Mouse (Mus musculus) liver, postnatal 0 days (tissue): ENCODE results near the gene Slx1b. TPM values are rescaled to one million over a fixed set of nuclear protein-coding genes. Genes with fewer than 3 reads are reported as not detected.

Source experiments
- ATAC-seq: fragments of 200-750 bp; cut with Nextera tagmentation; 2 replicates; pipeline ENCODE4 v1.8.0; 2017; ENCODE audit warnings: mild to moderate bottlenecking, moderate library complexity
- DNase-seq: peaks from one replicate; pipeline ENCODE4 v3.0.0-alpha.2; 2016
- H3K27ac ChIP-seq: fragments of 300-500 bp; sonication (generic); 2 replicates; pipeline ENCODE4 v1.5.1; 2014; ENCODE audit warnings: antibody characterized with exemption, moderate library complexity, mild to moderate bottlenecking, low read depth
- H3K27me3 ChIP-seq: fragments of 300-500 bp; sonication (generic); 2 replicates; pipeline ENCODE4 v1.6.1; 2014; ENCODE audit warnings: low read length, control low read depth, mixed read lengths; ENCODE audit not compliant: insufficient read depth
- H3K36me3 ChIP-seq: fragments of 300-500 bp; sonication (generic); replicated peaks from 2 replicates; pipeline ENCODE4 v1.6.1; 2014; ENCODE audit warnings: mild to moderate bottlenecking, control low read depth, low read length, moderate library complexity, mixed read lengths; ENCODE audit not compliant: insufficient read depth
- H3K4me1 ChIP-seq: fragments of 300-500 bp; sonication (generic); 2 replicates; pipeline ENCODE4 v1.6.1; 2014; ENCODE audit warnings: antibody characterized with exemption, mild to moderate bottlenecking, control low read depth; ENCODE audit not compliant: insufficient read depth
- H3K4me2 ChIP-seq: fragments of 300-500 bp; sonication (generic); 2 replicates; pipeline ENCODE4 v1.6.1; 2014; ENCODE audit warnings: low read depth, mild to moderate bottlenecking, low read length, moderate library complexity, mixed read lengths
- H3K4me3 ChIP-seq: fragments of 300-500 bp; sonication (generic); 2 replicates; pipeline ENCODE4 v1.5.1; 2014; ENCODE audit warnings: low read depth, low read length
- H3K9ac ChIP-seq: fragments of 300-500 bp; sonication (generic); replicated peaks from 2 replicates; pipeline ENCODE4 v1.6.1; 2014; ENCODE audit warnings: mild to moderate bottlenecking, moderate library complexity
- H3K9me3 ChIP-seq: fragments of 300-500 bp; sonication (generic); 2 replicates; pipeline ENCODE4 v1.6.1; 2016; ENCODE audit warnings: mild to moderate bottlenecking, control low read depth, low read length, mixed read lengths
- CTCF ChIP-seq: sonication (generic); IDR thresholded peaks from 2 replicates; pipeline ENCODE4 v1.5.1; 2016; ENCODE audit warnings: antibody characterized with exemption, low read depth
- EP300 ChIP-seq: IDR thresholded peaks from 2 replicates; pipeline ENCODE4 v1.6.1; 2016; ENCODE audit warnings: antibody characterized with exemption, low read depth, mild to moderate bottlenecking
- WGBS: fragments of 180-500 bp; shearing (Covaris S2); extraction: QIAGEN DNeasy Blood & Tissue Kit; methylation state at CpG from one replicate; pipeline ENCODE4 v1.1.7; 2014; ENCODE audit not compliant: insufficient replicate concordance; 5-methylcytosine and 5-hydroxymethylcytosine counted together
- polyA plus RNA-seq: library from polyadenylated mRNA; unstranded; fragments of >200 nt; fragmentation: Nextera tagmentation; extraction: Ambion mirVana; gene quantifications from 2 replicates; pipeline ENCODE4 v1.2.1, GENCODE M21; 2015

Gene Slx1b
- polyA plus RNA-seq, 1 experiment from 2014 or later = 3.7 TPM

DNA sequence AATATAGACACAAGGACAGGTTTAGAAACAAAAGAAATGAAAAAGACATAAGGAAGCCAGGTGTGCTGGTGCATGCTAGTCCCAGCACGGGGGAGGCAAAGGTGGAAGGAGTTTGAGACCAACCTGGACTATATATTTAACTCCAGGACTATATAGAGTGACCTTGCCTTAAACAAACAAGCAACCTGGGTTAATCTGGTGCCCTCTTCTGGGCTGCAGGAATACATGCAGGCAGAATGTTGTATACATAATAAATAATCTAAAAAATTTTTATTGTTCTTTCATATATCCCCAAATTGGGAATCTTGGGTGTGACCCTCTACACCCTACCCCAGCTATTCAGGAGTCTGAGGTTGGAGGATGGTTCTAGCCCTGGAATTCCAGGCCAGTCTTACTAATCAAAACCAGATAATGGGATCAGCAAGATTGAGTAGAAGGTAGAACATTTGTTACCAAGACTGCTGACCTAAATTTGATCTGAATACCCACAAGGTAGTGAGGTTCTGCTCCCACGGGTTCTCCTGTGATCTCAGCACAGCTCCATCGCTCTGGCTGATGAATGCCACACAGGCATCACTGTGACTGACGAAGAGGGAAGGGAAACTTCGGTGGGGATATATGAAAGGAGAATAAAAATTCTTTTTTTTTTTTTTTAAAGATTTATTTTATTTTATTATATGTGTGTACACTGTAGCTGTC is 52.9 kb downstream of the Slx1b start:
- Histone ChIP-seq H3K9me3 (no peaks in the 10 kb centered on the region), H3K27ac (no peak overlapping the region), H3K4me1 (no peaks in the 10 kb centered on the region), H3K36me3 (no peaks in the 10 kb centered on the region), H3K9ac (no peak overlapping the region), H3K4me2 (no peak overlapping the region), H3K27me3 (no peaks in the 10 kb centered on the region), H3K4me3 (no peak overlapping the region)
- TF ChIP-seq EP300 (no peak), CTCF (peak; percentile 31; the same call in 1 of the 2 replicates)
- ATAC-seq (peak; percentile 14; the same call in 1 of the 2 replicates), DNase-seq (no peak)
- 65% methylated on average over 5 of the region's 5 CpGs for WGBS

Other genes starting within 250 kb of the Slx1b start
- 2.2 and 34.1 TPM in 2 replicates for gene Atp2a1, start 232.7 kb downstream of the Slx1b start, polyA plus RNA-seq
- 13.5 and 13.7 TPM in 2 replicates for gene Sh2b1, start 220.4 kb downstream of the Slx1b start, polyA plus RNA-seq
- gene Tufm, start 208.4 kb downstream of the Slx1b start, polyA plus RNA-seq = 57.6 and 57.7 TPM in 2 replicates
- gene Atxn2l, start 192.3 kb downstream of the Slx1b start, polyA plus RNA-seq = 12.0 and 13.6 TPM in 2 replicates
- gene Eif3c, start 129.4 kb downstream of the Slx1b start, polyA plus RNA-seq = 78.4 and 90.9 TPM in 2 replicates
- gene Apobr, start 110.8 kb downstream of the Slx1b start, polyA plus RNA-seq = 3.0 and 4.0 TPM in 2 replicates
- gene Cln3, start 110.0 kb downstream of the Slx1b start, polyA plus RNA-seq = 12.3 and 14.6 TPM in 2 replicates
- 0.18 and 0.21 TPM in 2 replicates for gene Il27, start 100.8 kb downstream of the Slx1b start, polyA plus RNA-seq
- gene Nupr1, start 64.9 kb downstream of the Slx1b start, polyA plus RNA-seq = 4.0 and 4.5 TPM in 2 replicates
- gene Sgf29, start 46.5 kb downstream of the Slx1b start, polyA plus RNA-seq = 22.7 and 22.8 TPM in 2 replicates
- 221 and 241 TPM in 2 replicates for gene Sult1a1, start 19.4 kb downstream of the Slx1b start, polyA plus RNA-seq
- gene Bola2, start 383 bp downstream of the Slx1b start, polyA plus RNA-seq = 86.5 and 93.5 TPM in 2 replicates
- 121 and 130 TPM in 2 replicates for gene Coro1a, start 12.0 kb upstream of the Slx1b start, polyA plus RNA-seq
- gene Mapk3, start 63.8 kb upstream of the Slx1b start, polyA plus RNA-seq = 20.3 and 21.0 TPM in 2 replicates
- 0.77 and 1.6 TPM in 2 replicates for gene Gdpd3, start 70.5 kb upstream of the Slx1b start, polyA plus RNA-seq
- gene Ypel3, start 81.2 kb upstream of the Slx1b start, polyA plus RNA-seq = 65.0 and 74.7 TPM in 2 replicates
- gene Tbx6, start 85.7 kb upstream of the Slx1b start, polyA plus RNA-seq = 0.14 and 0.29 TPM in 2 replicates
- gene Ppp4c, start 96.7 kb upstream of the Slx1b start, polyA plus RNA-seq = 69.9 and 72.1 TPM in 2 replicates
- gene Fam57b, start 101.9 kb upstream of the Slx1b start, polyA plus RNA-seq = 0.06 and 0.09 TPM in 2 replicates
- not detected in 2 replicates for gene 4930451I11Rik, start 135.9 kb upstream of the Slx1b start, polyA plus RNA-seq
- not detected in 2 replicates for gene Doc2a, start 151.6 kb upstream of the Slx1b start, polyA plus RNA-seq
- gene Hirip3, start 166.2 kb upstream of the Slx1b start, polyA plus RNA-seq = 6.5 and 7.2 TPM in 2 replicates
- 17.2 and 20.6 TPM in 2 replicates for gene Ino80e, start 166.6 kb upstream of the Slx1b start, polyA plus RNA-seq
- gene Taok2, start 188.9 kb upstream of the Slx1b start, polyA plus RNA-seq = 7.5 and 8.7 TPM in 2 replicates
- 35.6 and 38.4 TPM in 2 replicates for gene Tmem219, start 227.1 kb upstream of the Slx1b start, polyA plus RNA-seq
- gene Kctd13, start 233.1 kb upstream of the Slx1b start, polyA plus RNA-seq = 4.4 and 4.6 TPM in 2 replicates